Mouse (Mus musculus): ENCODE results near the gene Tent4a. TPM values are rescaled to one million over a fixed set of nuclear protein-coding genes. Genes with fewer than 3 reads are reported as not detected.
"Not testable (repeated sequence)": the region's sequence is repeated elsewhere in the genome, so short reads cannot be mapped to it uniquely, and the experiment has no call there.

The Tent4a gene
- 11.7 and 11.8 TPM in 2 replicates for total RNA-seq (2017)

- ATAC-seq (replicated peaks in 1 of 2; ENCODE audit: insufficient read depth in 1 of 2, low FRiP score in 2 of 2, low TSS enrichment in 1 of 2, low read depth in 1 of 2, poor library complexity in 2 of 2, severe bottlenecking in 2 of 2): peak; percentile 18 to 44; a peak in 3 of 4 replicates
These were observed at the start of gene Tent4a for GRCm38 (mm10) chr13:69534334-69534653. Gene Tent4a, minus strand, starts transcription at chr13:69534617.

GRCm38 (mm10) chr13:69583591-69583990, 49.2 kb upstream of the Tent4a start:
- no peak for ATAC-seq (replicated peaks in 1 of 2; ENCODE audit: insufficient read depth in 1 of 2, low FRiP score in 2 of 2, low TSS enrichment in 1 of 2, low read depth in 1 of 2, poor library complexity in 2 of 2, severe bottlenecking in 2 of 2)

GRCm38 (mm10) chr13:69582411-69582810, 48.0 kb upstream of the Tent4a start:
- no peak for ATAC-seq (replicated peaks in 1 of 2; ENCODE audit: insufficient read depth in 1 of 2, low FRiP score in 2 of 2, low TSS enrichment in 1 of 2, low read depth in 1 of 2, poor library complexity in 2 of 2, severe bottlenecking in 2 of 2)

- ATAC-seq (replicated peaks in 1 of 2; ENCODE audit: insufficient read depth in 1 of 2, low FRiP score in 2 of 2, low TSS enrichment in 1 of 2, low read depth in 1 of 2, poor library complexity in 2 of 2, severe bottlenecking in 2 of 2): no peak
These were observed 42.9 kb upstream of the Tent4a start for GRCm38 (mm10) chr13:69577181-69577834.

GRCm38 (mm10) chr13:69576676-69577075, 42.3 kb upstream of the Tent4a start:
- no peak for ATAC-seq (replicated peaks in 1 of 2; ENCODE audit: insufficient read depth in 1 of 2, low FRiP score in 2 of 2, low TSS enrichment in 1 of 2, low read depth in 1 of 2, poor library complexity in 2 of 2, severe bottlenecking in 2 of 2)

GRCm38 (mm10) chr13:69572594-69572993, 38.2 kb upstream of the Tent4a start:
- ATAC-seq (replicated peaks in 1 of 2; ENCODE audit: insufficient read depth in 1 of 2, low FRiP score in 2 of 2, low TSS enrichment in 1 of 2, low read depth in 1 of 2, poor library complexity in 2 of 2, severe bottlenecking in 2 of 2): no peak

GRCm38 (mm10) chr13:69569201-69569600, 34.8 kb upstream of the Tent4a start:
- no peak for ATAC-seq (replicated peaks in 1 of 2; ENCODE audit: insufficient read depth in 1 of 2, low FRiP score in 2 of 2, low TSS enrichment in 1 of 2, low read depth in 1 of 2, poor library complexity in 2 of 2, severe bottlenecking in 2 of 2)

GRCm38 (mm10) chr13:69565401-69565800, 31.0 kb upstream of the Tent4a start:
- ATAC-seq (replicated peaks in 1 of 2; ENCODE audit: insufficient read depth in 1 of 2, low FRiP score in 2 of 2, low TSS enrichment in 1 of 2, low read depth in 1 of 2, poor library complexity in 2 of 2, severe bottlenecking in 2 of 2): not testable (repeated sequence)

GRCm38 (mm10) chr13:69564573-69564972, 30.2 kb upstream of the Tent4a start:
- ATAC-seq (replicated peaks in 1 of 2; ENCODE audit: insufficient read depth in 1 of 2, low FRiP score in 2 of 2, low TSS enrichment in 1 of 2, low read depth in 1 of 2, poor library complexity in 2 of 2, severe bottlenecking in 2 of 2): no peak

GRCm38 (mm10) chr13:69563905-69564304, 29.5 kb upstream of the Tent4a start:
- no peak for ATAC-seq (replicated peaks in 1 of 2; ENCODE audit: insufficient read depth in 1 of 2, low FRiP score in 2 of 2, low TSS enrichment in 1 of 2, low read depth in 1 of 2, poor library complexity in 2 of 2, severe bottlenecking in 2 of 2)

- no peak for ATAC-seq (replicated peaks in 1 of 2; ENCODE audit: insufficient read depth in 1 of 2, low FRiP score in 2 of 2, low TSS enrichment in 1 of 2, low read depth in 1 of 2, poor library complexity in 2 of 2, severe bottlenecking in 2 of 2)
These were observed 28.5 kb upstream of the Tent4a start for GRCm38 (mm10) chr13:69562654-69563574.

GRCm38 (mm10) chr13:69562004-69562403, 27.6 kb upstream of the Tent4a start:
- no peak for ATAC-seq (replicated peaks in 1 of 2; ENCODE audit: insufficient read depth in 1 of 2, low FRiP score in 2 of 2, low TSS enrichment in 1 of 2, low read depth in 1 of 2, poor library complexity in 2 of 2, severe bottlenecking in 2 of 2)

GRCm38 (mm10) chr13:69559291-69559961, 25.0 kb upstream of the Tent4a start:
- ATAC-seq (replicated peaks in 1 of 2; ENCODE audit: insufficient read depth in 1 of 2, low FRiP score in 2 of 2, low TSS enrichment in 1 of 2, low read depth in 1 of 2, poor library complexity in 2 of 2, severe bottlenecking in 2 of 2): no peak

GRCm38 (mm10) chr13:69558098-69558660, 23.8 kb upstream of the Tent4a start:
- no peak for ATAC-seq (replicated peaks in 1 of 2; ENCODE audit: insufficient read depth in 1 of 2, low FRiP score in 2 of 2, low TSS enrichment in 1 of 2, low read depth in 1 of 2, poor library complexity in 2 of 2, severe bottlenecking in 2 of 2)

- ATAC-seq (replicated peaks in 1 of 2; ENCODE audit: insufficient read depth in 1 of 2, low FRiP score in 2 of 2, low TSS enrichment in 1 of 2, low read depth in 1 of 2, poor library complexity in 2 of 2, severe bottlenecking in 2 of 2): no peak
These were observed 22.3 kb upstream of the Tent4a start for GRCm38 (mm10) chr13:69556728-69557127.

- no peak for ATAC-seq (replicated peaks in 1 of 2; ENCODE audit: insufficient read depth in 1 of 2, low FRiP score in 2 of 2, low TSS enrichment in 1 of 2, low read depth in 1 of 2, poor library complexity in 2 of 2, severe bottlenecking in 2 of 2)
These were observed 21.6 kb upstream of the Tent4a start for GRCm38 (mm10) chr13:69555957-69556482.

- no peak for ATAC-seq (replicated peaks in 1 of 2; ENCODE audit: insufficient read depth in 1 of 2, low FRiP score in 2 of 2, low TSS enrichment in 1 of 2, low read depth in 1 of 2, poor library complexity in 2 of 2, severe bottlenecking in 2 of 2)
These were observed 20.6 kb upstream of the Tent4a start for GRCm38 (mm10) chr13:69555045-69555444.

GRCm38 (mm10) chr13:69554255-69554654, 19.8 kb upstream of the Tent4a start:
- no peak for ATAC-seq (replicated peaks in 1 of 2; ENCODE audit: insufficient read depth in 1 of 2, low FRiP score in 2 of 2, low TSS enrichment in 1 of 2, low read depth in 1 of 2, poor library complexity in 2 of 2, severe bottlenecking in 2 of 2)
